ENCODE assay signal across 24 mouse cellular contexts in genomic region chr2:56997500-56997899, GRCm38 (mm10).
DNase-seq lines count a peak whose midpoint lies in the region; ATAC-seq and TF ChIP-seq lines count a peak whose summit lies in the region.
"Had no signal": no experiment of that assay in that cellular context is flagged by ENCODE, and none has a peak within 500 bp of the region (broad histone marks: within the 10 kb centered on the region; RNA-seq: fewer than 3 reads in every experiment).

No protein-coding gene starts in this region.

- no peak overlapping the region for H3K4me3 ChIP-seq in heart, embryonic 10.5 days
- no peak overlapping the region for H3K4me3 ChIP-seq in heart, adult 2 months
- H3K4me3 ChIP-seq in hindbrain, postnatal 0 days (ENCODE audit: low read length) = no peak overlapping the region
- no peak overlapping the region for H3K4me3 ChIP-seq in hindbrain, embryonic 10.5 days
- H3K4me3 ChIP-seq in embryonic facial prominence, embryonic 10.5 days = no peak overlapping the region
- H3K4me3 ChIP-seq: embryonic facial prominence, embryonic 15.5 days; gastrocnemius, adult 2 months; liver, embryonic 15.5 days; myocyte; neural tube, embryonic 15.5 days; stomach, embryonic 15.5 days had no signal

- no peak overlapping the region for H3K9ac ChIP-seq in heart, adult 2 months (ENCODE audit: low read depth, low read length)
- H3K9ac ChIP-seq in hindbrain, postnatal 0 days (replicated peaks; ENCODE audit: low read length) = no peak overlapping the region
- H3K9ac ChIP-seq: embryonic facial prominence, embryonic 15.5 days; forebrain, postnatal 0 days; liver, embryonic 15.5 days; neural tube, embryonic 15.5 days; stomach, embryonic 15.5 days had no signal

- no peak for TF ChIP-seq CTCF in heart, adult 2 months (IDR thresholded peaks at IDR 0.05)
- no peak for TF ChIP-seq CTCF in hindbrain, postnatal 0 days (IDR thresholded peaks at IDR 0.05; ENCODE audit: low read depth)

- no peak for ATAC-seq in hindbrain, postnatal 0 days
- ATAC-seq in megakaryocyte, adult 5-6 weeks (ENCODE audit: poor library complexity, severe bottlenecking) = no peak
- ATAC-seq: CD4-positive, CD25-positive, alpha-beta regulatory T cell, adult 4 months; forebrain, postnatal 0 days; Patski had no signal

- 0 out of 2 replicates have a peak, but pooled peaks cover 3% of the 10 kb centered on the region for H3K4me1 ChIP-seq in heart, embryonic 10.5 days
- H3K4me1 ChIP-seq in heart, adult 2 months (ENCODE audit: control insufficient read depth, insufficient read depth, low read length) = no peaks in the 10 kb centered on the region
- H3K4me1 ChIP-seq in hindbrain, postnatal 0 days (ENCODE audit: insufficient read depth, low read length) = no peaks in the 10 kb centered on the region
- H3K4me1 ChIP-seq in hindbrain, embryonic 10.5 days (replicated peaks) = no peaks in the 10 kb centered on the region
- H3K4me1 ChIP-seq in embryonic facial prominence, embryonic 10.5 days = peaks cover 8% of the 10 kb centered on the region
- H3K4me1 ChIP-seq: embryonic facial prominence, embryonic 15.5 days; liver, embryonic 15.5 days; neural tube, embryonic 15.5 days; stomach, embryonic 15.5 days had no signal

- peak; percentile 76 for DNase-seq in heart, embryonic 10.5 days (ENCODE audit: low spot score)
- no peak for DNase-seq in heart, adult 2 months
- peak; percentile 20 for DNase-seq in hindbrain, postnatal 0 days (ENCODE audit: low spot score)
- DNase-seq in hindbrain, embryonic 10.5 days (ENCODE audit: low spot score) = no peak
- DNase-seq in embryonic facial prominence, embryonic 10.5 days (ENCODE audit: low spot score) = peak; percentile 11
- DNase-seq in heart, postnatal 10 days = peak; percentile 3 to 8
- DNase-seq in adrenal gland, postnatal 10 days = no peak
- DNase-seq: adrenal gland, adult 8-10 months; cerebellum, adult 11-12 months; cerebellum, postnatal 25 days; forebrain, postnatal 0 days; gastrocnemius, adult 2 months; kidney, adult 2 months; kidney, postnatal 10 days; right cerebral cortex, postnatal 25 days; thymus, adult 18-20 months had no signal

- no peaks in the 10 kb centered on the region for H3K79me2 ChIP-seq in heart, adult 2 months (replicated peaks; ENCODE audit: control insufficient read depth, insufficient read depth, low read length)

- 49% methylated on average over 10 of the region's 10 CpGs for WGBS in heart, embryonic 10.5 days
- WGBS in heart, adult 2 months = 49% methylated on average over 10 of the region's 10 CpGs
- WGBS in hindbrain, postnatal 0 days = 80% methylated on average over 10 of the region's 10 CpGs
- 77% methylated on average over 10 of the region's 10 CpGs for WGBS in hindbrain, embryonic 10.5 days
- WGBS in embryonic facial prominence, embryonic 10.5 days = 34% methylated on average over 10 of the region's 10 CpGs

- TF ChIP-seq EP300 in heart, adult 2 months (IDR thresholded peaks at IDR 0.05; ENCODE audit: insufficient read depth, low read depth, low read length) = no peak

- H3K36me3 ChIP-seq in heart, embryonic 10.5 days = no peaks in the 10 kb centered on the region
- H3K36me3 ChIP-seq in heart, adult 2 months (ENCODE audit: control insufficient read depth, insufficient read depth, low read length) = no peaks in the 10 kb centered on the region
- H3K36me3 ChIP-seq in hindbrain, postnatal 0 days (ENCODE audit: insufficient read depth, low read length) = no peaks in the 10 kb centered on the region
- no peaks in the 10 kb centered on the region for H3K36me3 ChIP-seq in hindbrain, embryonic 10.5 days
- H3K36me3 ChIP-seq in embryonic facial prominence, embryonic 10.5 days (replicated peaks) = no peaks in the 10 kb centered on the region
- H3K36me3 ChIP-seq: embryonic facial prominence, embryonic 15.5 days; liver, embryonic 15.5 days; neural tube, embryonic 15.5 days; stomach, embryonic 15.5 days had no signal

- TF ChIP-seq POLR2A in heart, adult 2 months (IDR thresholded peaks at IDR 0.05; ENCODE audit: insufficient read depth, low read depth, low read length) = no peak

- peak overlapping the region; percentile 69; the same call in 1 of the 2 replicates for H3K27ac ChIP-seq in heart, embryonic 10.5 days
- H3K27ac ChIP-seq in heart, adult 2 months = no peak overlapping the region
- H3K27ac ChIP-seq in hindbrain, postnatal 0 days = no peak overlapping the region
- H3K27ac ChIP-seq in hindbrain, embryonic 10.5 days = no peak overlapping the region
- H3K27ac ChIP-seq in embryonic facial prominence, embryonic 10.5 days (replicated peaks) = no peak overlapping the region
- H3K27ac ChIP-seq: embryonic facial prominence, embryonic 15.5 days; gastrocnemius, adult 2 months; liver, embryonic 15.5 days; neural tube, embryonic 15.5 days; stomach, embryonic 15.5 days had no signal

- H3K27me3 ChIP-seq in heart, embryonic 10.5 days (ENCODE audit: insufficient read depth, poor library complexity, severe bottlenecking) = no peaks in the 10 kb centered on the region
- H3K27me3 ChIP-seq in heart, adult 2 months (ENCODE audit: control insufficient read depth, insufficient read depth, low read length) = no peaks in the 10 kb centered on the region
- no peaks in the 10 kb centered on the region for H3K27me3 ChIP-seq in hindbrain, postnatal 0 days (ENCODE audit: insufficient read depth, low read length)
- H3K27me3 ChIP-seq in hindbrain, embryonic 10.5 days (ENCODE audit: insufficient read depth, poor library complexity, severe bottlenecking) = no peaks in the 10 kb centered on the region
- no peaks in the 10 kb centered on the region for H3K27me3 ChIP-seq in embryonic facial prominence, embryonic 10.5 days (replicated peaks; ENCODE audit: low read depth, poor library complexity, severe bottlenecking)
- H3K27me3 ChIP-seq: embryonic facial prominence, embryonic 15.5 days; liver, embryonic 15.5 days; neural tube, embryonic 15.5 days; stomach, embryonic 15.5 days had no signal

- H3K4me2 ChIP-seq in hindbrain, postnatal 0 days (ENCODE audit: low read depth, low read length) = no peak overlapping the region
- H3K4me2 ChIP-seq: embryonic facial prominence, embryonic 15.5 days; liver, embryonic 15.5 days; neural tube, embryonic 15.5 days; stomach, embryonic 15.5 days had no signal

- H3K9me3 ChIP-seq in heart, embryonic 10.5 days = no peaks in the 10 kb centered on the region
- H3K9me3 ChIP-seq in hindbrain, postnatal 0 days (ENCODE audit: low read length) = no peaks in the 10 kb centered on the region
- no peaks in the 10 kb centered on the region for H3K9me3 ChIP-seq in hindbrain, embryonic 10.5 days
- no peaks in the 10 kb centered on the region for H3K9me3 ChIP-seq in embryonic facial prominence, embryonic 10.5 days
- H3K9me3 ChIP-seq: embryonic facial prominence, embryonic 15.5 days; liver, embryonic 15.5 days; neural tube, embryonic 15.5 days; stomach, embryonic 15.5 days had no signal

- intact Hi-C loops in heart, adult 2 months (cut with DNase I) = no loop called here
- intact Hi-C loops in heart, postnatal 10 days (cut with DNase I) = no loop called here

Comparison
In these comparisons a context has a peak if more than half of its experiments do, and no peak if none do; other contexts are left out.
1. DNase-seq: peak in heart, embryonic 10.5 days (single experiment), hindbrain, postnatal 0 days (single experiment), embryonic facial prominence, embryonic 10.5 days (single experiment) and heart, postnatal 10 days (2 of 2); none in heart, adult 2 months (0 of 2), hindbrain, embryonic 10.5 days (single experiment) and adrenal gland, postnatal 10 days (single experiment).